Mouse (Mus musculus) testis, adult 2 months (tissue): ENCODE data around the gene Taf7l.
A peak's percentile ranks its signal among the peaks of the same experiment; 100 is the strongest.

ENCODE experiments used
- CTCF ChIP-seq: fragments of 200-500 bp; IDR thresholded peaks from 2 replicates; pipeline ENCODE4 v1.5.1; 2012; ENCODE audit warnings: low read depth, mild to moderate bottlenecking, inconsistent platforms, low read length, moderate library complexity; ENCODE audit not compliant: control insufficient read depth, insufficient read depth, insufficient replicate concordance
- POLR2A ChIP-seq: fragments of 200-500 bp; IDR thresholded peaks from 2 replicates; pipeline ENCODE4 v1.6.1; 2012; ENCODE audit warnings: low read depth, mild to moderate bottlenecking, inconsistent platforms, low read length, moderate library complexity; ENCODE audit not compliant: control insufficient read depth

GRCm38 (mm10) chrX:134476290-134476689 is at the start of gene Taf7l:
- peak; percentile 65 for TF ChIP-seq POLR2A
- TF ChIP-seq CTCF, result no peak
